Mouse (Mus musculus) forebrain, embryonic 16.5 days (tissue): ENCODE measurements at regions not wholly inside any gene's neighbourhood (a gene's known extent, or its start where the extent isn't known, plus 50 kb on each side); places are given as distances from the start of the nearest gene placed in this dataset.
A peak's percentile ranks its signal among the peaks of the same experiment; 100 is the strongest.

Experiments
- ATAC-seq: fragments of 200-750 bp; cut with Nextera tagmentation; 2 replicates; pipeline ENCODE4 v1.8.0; 2017; ENCODE audit warnings: mild to moderate bottlenecking, moderate library complexity
- H3K27ac ChIP-seq: fragments of 300-500 bp; sonication (generic); 2 replicates; pipeline ENCODE4 v1.5.1; 2014; ENCODE audit warnings: low read length, control low read depth
- H3K27me3 ChIP-seq: fragments of 300-500 bp; sonication (generic); replicated peaks from 2 replicates; pipeline ENCODE4 v1.6.1; 2014; ENCODE audit warnings: low read length; ENCODE audit not compliant: control insufficient read depth, insufficient read depth
- H3K36me3 ChIP-seq: fragments of 300-500 bp; sonication (generic); 2 replicates; pipeline ENCODE4 v1.6.1; 2014; ENCODE audit not compliant: control insufficient read depth, insufficient read depth
- H3K4me1 ChIP-seq: fragments of 300-500 bp; sonication (generic); replicated peaks from 2 replicates; pipeline ENCODE4 v1.6.1; 2014; ENCODE audit warnings: low read length; ENCODE audit not compliant: control insufficient read depth, insufficient read depth
- H3K4me2 ChIP-seq: fragments of 300-500 bp; sonication (generic); 2 replicates; pipeline ENCODE4 v1.6.1; 2014; ENCODE audit warnings: mild to moderate bottlenecking, low read length, control low read depth
- H3K4me3 ChIP-seq: fragments of 300-500 bp; sonication (generic); replicated peaks from 2 replicates; pipeline ENCODE4 v1.5.1; 2014; ENCODE audit warnings: mild to moderate bottlenecking, low read length, control low read depth
- H3K9ac ChIP-seq: fragments of 300-500 bp; sonication (generic); replicated peaks from 2 replicates; pipeline ENCODE4 v1.6.1; 2014; ENCODE audit warnings: low read depth, low read length, control low read depth
- H3K9me3 ChIP-seq: fragments of 300-500 bp; sonication (generic); 2 replicates; pipeline ENCODE4 v1.6.1; 2016; ENCODE audit warnings: low read length; ENCODE audit not compliant: control insufficient read depth
- WGBS: fragments of 180-500 bp; shearing (Covaris S2); extraction: QIAGEN DNeasy Blood & Tissue Kit; methylation state at CpG from one replicate; pipeline ENCODE4 v1.1.7; 2014; 5-methylcytosine and 5-hydroxymethylcytosine counted together

GRCm38 (mm10) chr1:193577821-193578220 lies 207.7 kb upstream of the Camk1g start:
- no peak for ATAC-seq
- no peaks in the 10 kb centered on the region for H3K27me3 ChIP-seq
- WGBS = 65% methylated on average over 2 of the region's 2 CpGs
- no peaks in the 10 kb centered on the region for H3K9me3 ChIP-seq
- H3K9ac ChIP-seq = no peak overlapping the region
- no peak overlapping the region for H3K4me3 ChIP-seq
- no peak overlapping the region for H3K4me2 ChIP-seq
- no peak overlapping the region for H3K27ac ChIP-seq
- no peaks in the 10 kb centered on the region for H3K36me3 ChIP-seq
- 0 out of 2 replicates have a peak, but pooled peaks cover 3% of the 10 kb centered on the region for H3K4me1 ChIP-seq

GRCm38 (mm10) chr1:193575986-193576713 lies 206.1 kb upstream of the Camk1g start:
- H3K27me3 ChIP-seq = no peaks in the 10 kb centered on the region
- peak; percentile 98 for ATAC-seq
- H3K9ac ChIP-seq = no peak overlapping the region
- H3K27ac ChIP-seq = peak overlapping the region; percentile 16; the same call in 1 of the 2 replicates
- no peak overlapping the region for H3K4me3 ChIP-seq
- H3K4me2 ChIP-seq = no peak overlapping the region
- WGBS = 3% methylated on average over 12 of the region's 12 CpGs
- H3K36me3 ChIP-seq = no peaks in the 10 kb centered on the region
- no peaks in the 10 kb centered on the region for H3K9me3 ChIP-seq
- 0 out of 2 replicates have a peak, but pooled peaks cover 3% of the 10 kb centered on the region for H3K4me1 ChIP-seq

- ATAC-seq = no peak
- H3K9ac ChIP-seq = no peak overlapping the region
- no peak overlapping the region for H3K27ac ChIP-seq
- H3K4me1 ChIP-seq = 0 out of 2 replicates have a peak, but pooled peaks cover 3% of the 10 kb centered on the region
- no peaks in the 10 kb centered on the region for H3K9me3 ChIP-seq
- 84% methylated on average over 2 of the region's 2 CpGs for WGBS
- H3K4me3 ChIP-seq = no peak overlapping the region
- no peak overlapping the region for H3K4me2 ChIP-seq
- no peaks in the 10 kb centered on the region for H3K27me3 ChIP-seq
- no peaks in the 10 kb centered on the region for H3K36me3 ChIP-seq
Measured at GRCm38 (mm10) chr1:193572827-193573226, 202.7 kb upstream of the Camk1g start.

- Histone ChIP-seq H3K4me3 (no peak overlapping the region), H3K4me2 (no peak overlapping the region), H3K9ac (no peak overlapping the region), H3K4me1 (0 out of 2 replicates have a peak, but pooled peaks cover 3% of the 10 kb centered on the region), H3K27me3 (no peaks in the 10 kb centered on the region), H3K36me3 (no peaks in the 10 kb centered on the region), H3K27ac (no peak overlapping the region), H3K9me3 (no peaks in the 10 kb centered on the region)
- no peak for ATAC-seq
- WGBS = 96% methylated on average over 3 of the region's 3 CpGs
Measured at GRCm38 (mm10) chr1:193572411-193572810, 202.3 kb upstream of the Camk1g start.

- Histone ChIP-seq H3K4me3 (no peak overlapping the region), H3K27ac (no peak overlapping the region), H3K27me3 (no peaks in the 10 kb centered on the region)
Measured at GRCm38 (mm10) chr1:193571088-193571487, 201.0 kb upstream of the Camk1g start.

GRCm38 (mm10) chr1:193568586-193569174 lies 198.6 kb upstream of the Camk1g start:
- no peak overlapping the region for H3K9ac ChIP-seq
- no peak for ATAC-seq
- no peaks in the 10 kb centered on the region for H3K27me3 ChIP-seq
- H3K4me2 ChIP-seq = no peak overlapping the region
- H3K4me1 ChIP-seq = peaks cover 5% of the 10 kb centered on the region; the same call in 1 of the 2 replicates
- H3K27ac ChIP-seq = no peak overlapping the region
- H3K36me3 ChIP-seq = no peaks in the 10 kb centered on the region
- H3K9me3 ChIP-seq = no peaks in the 10 kb centered on the region
- 44% methylated on average over 4 of the region's 4 CpGs for WGBS
- H3K4me3 ChIP-seq = no peak overlapping the region

More at GRCm38 (mm10) chr1:193571088-193571487, 201.0 kb upstream of the Camk1g start:
- no peak for ATAC-seq
- 0 out of 2 replicates have a peak, but pooled peaks cover under 1% of the 10 kb centered on the region for H3K4me1 ChIP-seq
- no peak overlapping the region for H3K9ac ChIP-seq
- no peaks in the 10 kb centered on the region for H3K9me3 ChIP-seq
- no peaks in the 10 kb centered on the region for H3K36me3 ChIP-seq
- no peak overlapping the region for H3K4me2 ChIP-seq

- H3K4me1 ChIP-seq = peaks cover 5% of the 10 kb centered on the region; the same call in 1 of the 2 replicates
- no peaks in the 10 kb centered on the region for H3K36me3 ChIP-seq
- H3K27me3 ChIP-seq = no peaks in the 10 kb centered on the region
- H3K9me3 ChIP-seq = no peaks in the 10 kb centered on the region
- H3K4me3 ChIP-seq = no peak overlapping the region
- ATAC-seq = no peak
- H3K27ac ChIP-seq = no peak overlapping the region
- 71% methylated on average over 1 of the region's 1 CpGs for WGBS
- no peak overlapping the region for H3K4me2 ChIP-seq
- H3K9ac ChIP-seq = no peak overlapping the region
Measured at GRCm38 (mm10) chr1:193567217-193567616, 197.1 kb upstream of the Camk1g start.

- Histone ChIP-seq H3K9ac (no peak overlapping the region), H3K4me2 (no peak overlapping the region), H3K27me3 (no peaks in the 10 kb centered on the region), H3K27ac (no peak overlapping the region), H3K4me3 (no peak overlapping the region), H3K4me1 (peaks cover 5% of the 10 kb centered on the region; the same call in 1 of the 2 replicates), H3K9me3 (no peaks in the 10 kb centered on the region), H3K36me3 (no peaks in the 10 kb centered on the region)
- WGBS = 51% methylated on average over 3 of the region's 3 CpGs
- peak; percentile 45 for ATAC-seq
Measured at GRCm38 (mm10) chr1:193564225-193564624, 194.1 kb upstream of the Camk1g start.

- no peak for ATAC-seq
- Histone ChIP-seq H3K4me1 (peaks cover 5% of the 10 kb centered on the region; the same call in 1 of the 2 replicates), H3K27ac (no peak overlapping the region), H3K4me2 (no peak overlapping the region), H3K9me3 (no peaks in the 10 kb centered on the region), H3K36me3 (no peaks in the 10 kb centered on the region), H3K9ac (no peak overlapping the region), H3K4me3 (no peak overlapping the region), H3K27me3 (no peaks in the 10 kb centered on the region)
- WGBS = 96% methylated on average over 2 of the region's 2 CpGs
Measured at GRCm38 (mm10) chr1:193562242-193562641, 192.1 kb upstream of the Camk1g start.
